Mouse (Mus musculus) CD4-positive, CD25-positive, alpha-beta regulatory T cell, adult 2 months (primary cell): Measurements from ENCODE around the gene Nnmt.

Experiments used
- DNase-seq: peaks from one replicate; pipeline ENCODE4 v3.0.0-alpha.2; 2012; ENCODE audit warnings: low read depth, low spot score

Gene Nnmt

GRCm38 (mm10) chr9:48604939-48605598, at the start of gene Nnmt:
Gene Nnmt, minus strand, starts transcription at chr9:48605153.
- DNase-seq: no peak

GRCm38 (mm10) chr9:48654730-48655129, 49.8 kb upstream of the Nnmt start:
- DNase-seq: no peak

GRCm38 (mm10) chr9:48653399-48654070, 48.6 kb upstream of the Nnmt start:
- DNase-seq: no peak

- no peak for DNase-seq
These were observed 47.1 kb upstream of the Nnmt start for GRCm38 (mm10) chr9:48652026-48652425.

GRCm38 (mm10) chr9:48650846-48651245, 45.9 kb upstream of the Nnmt start:
- no peak for DNase-seq

GRCm38 (mm10) chr9:48649851-48650685, 45.1 kb upstream of the Nnmt start:
- no peak for DNase-seq

GRCm38 (mm10) chr9:48649098-48649766, 44.3 kb upstream of the Nnmt start:
- DNase-seq: no peak

- no peak for DNase-seq
These were observed 43.5 kb upstream of the Nnmt start for GRCm38 (mm10) chr9:48648285-48649097.

GRCm38 (mm10) chr9:48647648-48648284, 42.8 kb upstream of the Nnmt start:
- no peak for DNase-seq

- DNase-seq: no peak
These were observed 42.1 kb upstream of the Nnmt start for GRCm38 (mm10) chr9:48646781-48647647.

GRCm38 (mm10) chr9:48646251-48646650, 41.3 kb upstream of the Nnmt start:
- DNase-seq: peak; percentile 81

GRCm38 (mm10) chr9:48645648-48646126, 40.7 kb upstream of the Nnmt start:
- no peak for DNase-seq

- peak; percentile 47 for DNase-seq
These were observed 40.1 kb upstream of the Nnmt start for GRCm38 (mm10) chr9:48644926-48645647.

- no peak for DNase-seq
These were observed 39.4 kb upstream of the Nnmt start for GRCm38 (mm10) chr9:48644376-48644775.

- no peak for DNase-seq
These were observed 36.7 kb upstream of the Nnmt start for GRCm38 (mm10) chr9:48641636-48642035.

GRCm38 (mm10) chr9:48640881-48641280, 35.9 kb upstream of the Nnmt start:
- no peak for DNase-seq

GRCm38 (mm10) chr9:48638176-48638803, 33.3 kb upstream of the Nnmt start:
- peak; percentile 12 for DNase-seq

GRCm38 (mm10) chr9:48637161-48637560, 32.2 kb upstream of the Nnmt start:
- DNase-seq: no peak
